Mouse (Mus musculus) lung, adult 2 months (tissue): ENCODE measurements at regions not wholly inside any gene's neighbourhood (a gene's known extent, or its start where the extent isn't known, plus 50 kb on each side); places are given as distances from the start of the nearest gene placed in this dataset.

Source experiments
- DNase-seq: peaks from one replicate; pipeline ENCODE4 v3.0.0; 2022
- H3K4me1 ChIP-seq: fragments of 200-500 bp; 2 replicates; pipeline ENCODE4 v1.6.1; 2011; ENCODE audit warnings: low read length; ENCODE audit not compliant: control insufficient read depth, insufficient read depth
- H3K4me3 ChIP-seq: fragments of 200-500 bp; replicated peaks from 2 replicates; pipeline ENCODE3; 2011; ENCODE audit warnings: low read depth, mild to moderate bottlenecking, control low read depth, low read length; ENCODE audit errors: extremely low read depth
- CTCF ChIP-seq: fragments of 200-500 bp; IDR thresholded peaks from 2 replicates; pipeline ENCODE4 v1.5.1; 2011; ENCODE audit warnings: mild to moderate bottlenecking, low read length, control low read depth; ENCODE audit not compliant: insufficient read depth
- POLR2A ChIP-seq: fragments of 200-500 bp; IDR thresholded peaks from 2 replicates; pipeline ENCODE4 v1.6.1; 2011; ENCODE audit warnings: low read depth, mild to moderate bottlenecking, control low read depth, low read length, borderline replicate concordance; ENCODE audit errors: extremely low read depth
- WGBS: fragments of 180-500 bp; shearing (Covaris S2); methylation state at CpG from one replicate; pipeline ENCODE4 v1.1.7; 2018; 5-methylcytosine and 5-hydroxymethylcytosine counted together

- WGBS: 59% methylated on average over 3 of the region's 3 CpGs
- DNase-seq: no peak
- no peaks in the 10 kb centered on the region for H3K4me1 ChIP-seq
- no peak for TF ChIP-seq CTCF
- no peak for TF ChIP-seq POLR2A
- no peak overlapping the region for H3K4me3 ChIP-seq
These were observed 85.0 kb upstream of the Chrm3 start for GRCm38 (mm10) chr13:10445679-10446078.
